Mouse (Mus musculus) hematopoietic stem cell, adult 5-6 weeks (primary cell): Measurements from ENCODE around the gene Fibp. TPM values are rescaled to one million over a fixed set of nuclear protein-coding genes. Genes with fewer than 3 reads are reported as not detected.

Experiments used
- ATAC-seq, 2 experiments: fragments of 125-278 bp in 1 of 2; replicated peaks in 1 of 2; 2 replicates each; pipeline ENCODE4 v1.8.0; 2016 to 2017; ENCODE audit warnings: inconsistent platforms in 2 of 2, mild to moderate bottlenecking in 2 of 2, moderate number of reproducible peaks in 2 of 2, low read depth in 1 of 2, moderate TSS enrichment in 1 of 2; ENCODE audit not compliant: low FRiP score in 2 of 2, poor library complexity in 2 of 2, severe bottlenecking in 2 of 2, insufficient read depth in 1 of 2, low TSS enrichment in 1 of 2
- total RNA-seq: library from RNA; stranded (forward); fragments of 172-1452, 232-1000 nt; gene quantifications from 2 replicates; pipeline ENCODE4 v1.2.3, GENCODE M21; 2017

Fibp gene
- total RNA-seq, result 128 and 159 TPM in 2 replicates

GRCm38 (mm10) chr19:5460465-5460911 lies at the start of gene Fibp:
Gene Fibp (plus strand): TSS chr19:5460615.
- peak; percentile 65 to 79 for ATAC-seq

GRCm38 (mm10) chr19:5410641-5411040 lies 49.8 kb upstream of the Fibp start:
- ATAC-seq, result no peak

DNA sequence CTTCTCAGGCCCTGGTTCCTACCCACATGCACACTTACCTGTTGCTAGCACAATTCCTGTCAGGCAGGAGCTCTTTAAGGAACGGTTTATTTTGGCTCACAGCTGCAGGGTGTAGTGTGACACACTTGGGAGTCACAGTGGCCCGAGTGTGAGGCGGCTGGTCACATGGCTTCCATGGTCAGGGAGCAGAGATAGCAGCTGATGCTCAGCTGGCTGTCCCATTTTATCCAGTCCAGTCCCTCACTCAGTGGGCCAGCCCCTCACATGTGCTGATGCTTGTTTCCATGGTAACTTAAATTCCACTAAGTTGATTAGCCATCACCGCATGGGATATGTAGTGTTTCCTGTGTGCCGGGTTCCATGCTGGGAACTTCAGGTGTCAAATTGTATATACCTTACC lies 48.5 kb upstream of the Fibp start:
- no peak for ATAC-seq

- ATAC-seq, result no peak
Measured at GRCm38 (mm10) chr19:5413840-5414239, 46.6 kb upstream of the Fibp start.

- ATAC-seq, result no peak
Measured at GRCm38 (mm10) chr19:5414534-5414957, 45.9 kb upstream of the Fibp start.

GRCm38 (mm10) chr19:5418750-5419466 lies 41.5 kb upstream of the Fibp start:
- no peak for ATAC-seq

- no peak for ATAC-seq
Measured at GRCm38 (mm10) chr19:5419630-5420029, 40.8 kb upstream of the Fibp start.

- ATAC-seq, result no peak
Measured at GRCm38 (mm10) chr19:5420579-5420978, 39.8 kb upstream of the Fibp start.

GRCm38 (mm10) chr19:5421784-5422183 lies 38.6 kb upstream of the Fibp start:
- no peak for ATAC-seq

GRCm38 (mm10) chr19:5422267-5422666 lies 38.1 kb upstream of the Fibp start:
- ATAC-seq, result no peak

- no peak for ATAC-seq
Measured at GRCm38 (mm10) chr19:5422895-5423443, 37.4 kb upstream of the Fibp start.

DNA sequence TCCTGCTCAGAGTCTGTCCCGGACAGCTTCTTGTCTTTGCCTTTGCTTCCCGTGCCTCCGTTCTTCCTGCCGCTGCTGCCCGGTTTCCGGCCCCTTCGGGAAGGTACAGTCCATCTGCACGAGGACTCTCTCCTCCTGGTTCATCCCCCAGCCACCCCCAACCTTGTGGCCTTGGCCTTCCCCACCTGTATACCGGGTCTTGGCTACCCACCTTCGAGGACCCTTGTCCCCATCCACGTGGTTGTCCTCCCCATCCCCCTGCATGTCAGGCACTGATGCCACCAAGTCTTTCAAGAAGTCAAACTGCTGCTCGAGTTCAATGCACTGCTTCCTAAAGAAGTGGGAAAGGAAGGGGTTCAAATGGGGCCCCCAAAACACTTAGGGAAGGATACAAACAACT lies 36.9 kb upstream of the Fibp start:
- ATAC-seq, result no peak

- peak; percentile 34 to 42; a peak in 3 of 4 replicates for ATAC-seq
Measured at GRCm38 (mm10) chr19:5424092-5424781, 36.2 kb upstream of the Fibp start.

DNA sequence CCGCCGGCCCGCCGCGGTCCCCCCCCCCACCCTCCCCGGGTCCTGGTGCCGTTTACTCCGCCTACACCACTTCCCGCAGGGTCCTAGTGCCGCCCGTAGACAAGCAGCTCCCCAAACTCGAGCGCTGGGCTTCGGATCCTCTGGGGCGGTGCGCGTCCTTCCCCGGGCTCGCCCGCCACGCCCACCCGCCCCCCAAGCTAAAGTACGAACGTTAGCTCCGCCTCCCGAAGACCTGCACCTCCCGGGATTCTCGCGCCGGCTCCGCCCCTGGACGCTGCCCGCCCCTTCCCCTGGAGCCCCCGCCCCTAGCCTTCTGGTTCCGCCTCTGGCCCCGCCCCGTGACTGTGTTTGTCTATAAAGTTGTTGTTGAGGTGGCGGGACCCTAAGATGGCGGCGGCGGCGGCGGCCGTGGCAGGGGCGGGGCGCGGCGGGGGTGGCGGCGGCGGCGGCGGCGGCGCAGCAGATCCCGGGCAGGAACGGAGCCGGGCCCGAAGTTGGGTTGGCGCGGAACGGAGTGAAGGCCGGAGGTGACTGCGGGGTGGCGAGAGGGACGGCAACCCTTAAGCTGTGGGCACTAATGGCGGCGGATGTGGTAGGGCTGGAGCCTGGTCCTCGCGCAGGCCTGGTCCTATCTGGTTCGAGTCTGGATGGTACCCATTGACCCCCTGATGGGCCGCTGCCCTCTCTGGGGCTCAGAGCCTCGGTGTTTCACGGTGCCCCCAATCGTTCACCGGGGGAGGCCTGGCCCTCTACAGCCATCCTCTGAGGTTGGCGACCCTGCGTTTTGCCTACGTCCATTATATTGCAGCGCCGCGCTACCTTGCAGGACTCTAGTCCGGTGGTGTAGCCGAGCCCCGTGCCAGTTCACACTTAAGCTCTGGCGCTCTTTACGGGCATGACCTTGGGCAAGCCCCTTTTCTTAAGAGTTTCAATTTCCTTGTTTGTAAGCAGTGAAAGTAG lies 35.4 kb upstream of the Fibp start, which contains the start of the genes Drap1 and AI837181:
Drap1 (minus strand) TSS at position 198 of the 960 bp plus-strand sequence.
AI837181 (plus strand) TSS at position 363 of the 960 bp plus-strand sequence.
- ATAC-seq, result peak; percentile 70 to 72

GRCm38 (mm10) chr19:5425906-5426565 lies 34.4 kb upstream of the Fibp start:
- ATAC-seq, result no peak

DNA sequence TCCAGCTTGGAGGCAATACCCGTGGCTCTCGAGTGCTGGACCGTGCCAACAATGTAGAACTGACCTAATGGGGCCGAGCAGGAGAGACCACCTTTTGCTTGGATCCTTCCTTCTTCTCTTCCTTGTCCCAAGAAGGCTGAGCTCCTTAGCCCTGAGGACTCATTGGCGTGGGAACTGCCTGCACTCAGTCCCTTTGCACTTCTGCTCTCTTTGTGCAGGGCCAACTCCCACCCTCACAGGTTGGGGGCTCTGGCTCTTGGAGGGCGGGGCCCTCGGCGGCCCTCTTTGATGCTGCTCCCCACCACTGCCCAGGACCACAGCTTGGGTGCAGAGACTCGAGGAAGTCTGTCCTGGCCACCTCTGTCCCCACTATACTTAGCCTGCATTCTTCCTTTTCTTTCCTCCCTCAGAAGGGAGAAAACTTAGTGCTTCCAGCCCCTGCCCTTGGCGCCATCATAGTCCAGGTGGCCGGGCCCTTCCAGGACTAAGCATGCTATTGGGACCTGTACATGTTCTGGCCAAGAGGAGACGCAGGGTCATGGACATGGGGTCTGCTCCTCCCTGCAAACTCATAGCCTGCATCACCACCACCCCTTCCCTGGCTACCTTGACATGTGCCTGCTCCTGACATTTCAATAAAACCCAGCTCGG lies 33.6 kb upstream of the Fibp start:
- no peak for ATAC-seq
